Mouse (Mus musculus) olfactory bulb, adult 2 months (tissue): ENCODE data around the gene Sgk1.

Source experiments
- CTCF ChIP-seq: fragments of 200-500 bp; IDR thresholded peaks from 2 replicates; pipeline ENCODE4 v1.5.1; 2012; ENCODE audit warnings: low read depth, mild to moderate bottlenecking, low read length, moderate library complexity; ENCODE audit not compliant: insufficient read depth
- POLR2A ChIP-seq: fragments of 200-500 bp; IDR thresholded peaks from 2 replicates; pipeline ENCODE4 v1.6.1; 2012; ENCODE audit warnings: mild to moderate bottlenecking, low read depth, low read length, moderate library complexity; ENCODE audit not compliant: insufficient read depth

GRCm38 (mm10) chr10:21889141-21889765 lies 7.3 kb downstream of the Sgk1 start:
- no peak for TF ChIP-seq CTCF
- TF ChIP-seq POLR2A, result no peak
